Comparison of ENCODE assay signal across 11 mouse cellular contexts in the genomic region with DNA sequence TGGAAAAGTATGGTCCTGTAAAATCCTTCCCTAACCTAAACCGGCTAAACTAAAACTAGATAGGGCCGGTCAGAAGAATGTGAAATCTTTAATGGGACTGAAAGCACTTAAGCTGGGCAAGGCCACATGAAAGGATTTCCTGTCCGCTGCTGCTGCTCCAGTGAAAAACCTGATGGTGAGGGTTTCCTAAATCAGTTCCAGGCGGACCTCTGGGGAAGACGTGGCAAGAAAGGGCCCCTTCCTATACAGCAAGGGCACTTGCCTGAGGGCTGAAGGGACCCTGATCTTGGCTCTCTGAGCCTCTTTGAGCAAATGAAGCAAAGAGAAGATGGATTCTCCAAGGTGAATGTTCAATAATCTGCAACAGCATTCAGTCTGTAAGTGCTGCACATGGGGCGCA.
DNase-seq lines count a peak whose midpoint lies in the region; ATAC-seq lines count a peak whose summit lies in the region.
"Had no signal": no experiment of that assay in that cellular context is flagged by ENCODE, and none has a peak within 500 bp of the region (broad histone marks: within the 10 kb centered on the region; RNA-seq: fewer than 3 reads in every experiment).

No protein-coding gene starts in this region.

- peak overlapping the region; percentile 35; the same call in 1 of the 2 replicates for H3K27ac ChIP-seq in heart, embryonic 12.5 days (ENCODE audit: poor library complexity, severe bottlenecking)
- peak overlapping the region; percentile 48; the same call in 1 of the 2 replicates for H3K27ac ChIP-seq in lung, embryonic 15.5 days
- H3K27ac ChIP-seq in embryonic facial prominence, embryonic 12.5 days, result peak overlapping the region; percentile 91
- peak overlapping the region; percentile 55; the same call in 1 of the 2 replicates for H3K27ac ChIP-seq in liver, embryonic 13.5 days

- no peaks in the 10 kb centered on the region for H3K9me3 ChIP-seq in heart, embryonic 12.5 days (replicated peaks)
- H3K9me3 ChIP-seq in lung, embryonic 15.5 days, result no peaks in the 10 kb centered on the region
- no peaks in the 10 kb centered on the region for H3K9me3 ChIP-seq in embryonic facial prominence, embryonic 12.5 days
- H3K9me3 ChIP-seq in liver, embryonic 13.5 days (replicated peaks), result no peaks in the 10 kb centered on the region

- peaks cover 12% of the 10 kb centered on the region for H3K4me1 ChIP-seq in heart, embryonic 12.5 days (replicated peaks)
- peaks cover 29% of the 10 kb centered on the region for H3K4me1 ChIP-seq in lung, embryonic 15.5 days
- peaks cover 55% of the 10 kb centered on the region for H3K4me1 ChIP-seq in embryonic facial prominence, embryonic 12.5 days
- peaks cover 16% of the 10 kb centered on the region for H3K4me1 ChIP-seq in liver, embryonic 13.5 days (replicated peaks)

- ATAC-seq in heart, embryonic 12.5 days (ENCODE audit: insufficient number of reproducible peaks, low FRiP score), result no peak
- ATAC-seq in lung, embryonic 15.5 days (ENCODE audit: borderline replicate concordance, extremely low read depth, low FRiP score, low TSS enrichment), result no peak
- no peak for ATAC-seq in embryonic facial prominence, embryonic 12.5 days (ENCODE audit: insufficient number of reproducible peaks, insufficient read depth, low FRiP score, low TSS enrichment)
- ATAC-seq in liver, embryonic 13.5 days (ENCODE audit: low read depth), result no peak

- H3K4me2 ChIP-seq in heart, embryonic 12.5 days, result no peak overlapping the region
- H3K4me2 ChIP-seq in lung, embryonic 15.5 days, result no peak overlapping the region
- no peak overlapping the region; the same call in 1 of the 2 replicates for H3K4me2 ChIP-seq in embryonic facial prominence, embryonic 12.5 days (replicated peaks)
- no peak overlapping the region for H3K4me2 ChIP-seq in liver, embryonic 13.5 days

- 45% methylated on average over 6 of the region's 6 CpGs for WGBS in heart, embryonic 12.5 days
- WGBS in lung, embryonic 15.5 days, result 37% methylated on average over 6 of the region's 6 CpGs
- WGBS in embryonic facial prominence, embryonic 12.5 days, result 15% methylated on average over 6 of the region's 6 CpGs
- WGBS in liver, embryonic 13.5 days (ENCODE audit: insufficient replicate concordance), result 62% methylated on average over 6 of the region's 6 CpGs

- DNase-seq in heart, postnatal 4 days, result no peak
- no peak for DNase-seq in lung, postnatal 25 days (ENCODE audit: low spot score)
- DNase-seq in liver, embryonic 13.5 days, result no peak
- DNase-seq in layer of hippocampus, postnatal 14 days (ENCODE audit: low spot score in 2 of 2), result no peak
- DNase-seq in thymus, postnatal 25 days, result no peak
- DNase-seq: adrenal gland, postnatal 14 days; heart, adult 18-20 months; lung, postnatal 36 days had no signal

- H3K9ac ChIP-seq in heart, embryonic 12.5 days, result no peak overlapping the region
- H3K9ac ChIP-seq in lung, embryonic 15.5 days, result no peak overlapping the region
- H3K9ac ChIP-seq in embryonic facial prominence, embryonic 12.5 days, result no peak overlapping the region
- no peak overlapping the region for H3K9ac ChIP-seq in liver, embryonic 13.5 days

- H3K27me3 ChIP-seq in heart, embryonic 12.5 days (replicated peaks), result no peaks in the 10 kb centered on the region
- H3K27me3 ChIP-seq in lung, embryonic 15.5 days, result no peaks in the 10 kb centered on the region
- no peaks in the 10 kb centered on the region for H3K27me3 ChIP-seq in embryonic facial prominence, embryonic 12.5 days
- no peaks in the 10 kb centered on the region for H3K27me3 ChIP-seq in liver, embryonic 13.5 days

- no peak overlapping the region for H3K4me3 ChIP-seq in heart, embryonic 12.5 days
- no peak overlapping the region for H3K4me3 ChIP-seq in lung, embryonic 15.5 days
- H3K4me3 ChIP-seq in embryonic facial prominence, embryonic 12.5 days, result no peak overlapping the region
- H3K4me3 ChIP-seq in liver, embryonic 13.5 days (replicated peaks), result no peak overlapping the region

- peaks cover 8% of the 10 kb centered on the region; the same call in 1 of the 2 replicates for H3K36me3 ChIP-seq in heart, embryonic 12.5 days
- H3K36me3 ChIP-seq in lung, embryonic 15.5 days, result peaks cover 24% of the 10 kb centered on the region
- peaks cover 10% of the 10 kb centered on the region for H3K36me3 ChIP-seq in embryonic facial prominence, embryonic 12.5 days
- H3K36me3 ChIP-seq in liver, embryonic 13.5 days, result peaks cover 7% of the 10 kb centered on the region; the same call in 1 of the 2 replicates

Comparison
In these comparisons a context has a peak if more than half of its experiments do, and no peak if none do; other contexts are left out.
1. H3K27ac ChIP-seq: peak in every context shown above with its lines; median percentile 91 in embryonic facial prominence, embryonic 12.5 days; 55 in liver, embryonic 13.5 days; 48 in lung, embryonic 15.5 days; 35 in heart, embryonic 12.5 days.